Mouse (Mus musculus) embryonic facial prominence, embryonic 15.5 days (tissue): ENCODE results near the gene Nabp2. TPM values are rescaled to one million over a fixed set of nuclear protein-coding genes. Genes with fewer than 3 reads are reported as not detected.

ENCODE experiments used
- ATAC-seq: fragments of 200-750 bp; cut with Nextera tagmentation; 2 replicates; pipeline ENCODE4 v1.8.0; 2017; ENCODE audit warnings: low read depth, moderate TSS enrichment; ENCODE audit not compliant: insufficient number of reproducible peaks, low FRiP score, low TSS enrichment
- H3K27ac ChIP-seq: fragments of 300-500 bp; sonication (generic); replicated peaks from 2 replicates; pipeline ENCODE4 v1.5.1; 2015; ENCODE audit warnings: mild to moderate bottlenecking, inconsistent platforms
- H3K27me3 ChIP-seq: fragments of 300-500 bp; sonication (generic); 2 replicates; pipeline ENCODE4 v1.6.1; 2015; ENCODE audit warnings: inconsistent platforms
- H3K36me3 ChIP-seq: fragments of 300-500 bp; sonication (generic); 2 replicates; pipeline ENCODE4 v1.6.1; 2015; ENCODE audit warnings: mild to moderate bottlenecking, inconsistent platforms
- H3K4me1 ChIP-seq: fragments of 300-500 bp; sonication (generic); 2 replicates; pipeline ENCODE4 v1.6.1; 2015; ENCODE audit warnings: inconsistent platforms
- H3K4me2 ChIP-seq: fragments of 300-500 bp; sonication (generic); replicated peaks from 2 replicates; pipeline ENCODE4 v1.6.1; 2015; ENCODE audit warnings: mild to moderate bottlenecking, inconsistent platforms
- H3K4me3 ChIP-seq: fragments of 300-500 bp; sonication (generic); replicated peaks from 2 replicates; pipeline ENCODE4 v1.5.1; 2015; ENCODE audit warnings: mild to moderate bottlenecking, inconsistent platforms
- H3K9ac ChIP-seq: fragments of 300-500 bp; sonication (generic); 2 replicates; pipeline ENCODE4 v1.6.1; 2015; ENCODE audit warnings: inconsistent platforms
- H3K9me3 ChIP-seq: fragments of 300-500 bp; sonication (generic); replicated peaks from 2 replicates; pipeline ENCODE4 v1.6.1; 2016; ENCODE audit warnings: inconsistent platforms
- WGBS: fragments of 180-500 bp; shearing (Covaris S2); methylation state at CpG from one replicate; pipeline ENCODE4 v1.1.7; 2015; 5-methylcytosine and 5-hydroxymethylcytosine counted together
- polyA plus RNA-seq: library from polyadenylated mRNA; unstranded; fragments of >200 nt; fragmentation: Nextera tagmentation; extraction: Ambion mirVana; gene quantifications from 2 replicates; pipeline ENCODE4 v1.2.1, GENCODE M21; 2015

Gene Nabp2
- polyA plus RNA-seq, 1 experiment from 2014 or later = 75.7 TPM

DNA sequence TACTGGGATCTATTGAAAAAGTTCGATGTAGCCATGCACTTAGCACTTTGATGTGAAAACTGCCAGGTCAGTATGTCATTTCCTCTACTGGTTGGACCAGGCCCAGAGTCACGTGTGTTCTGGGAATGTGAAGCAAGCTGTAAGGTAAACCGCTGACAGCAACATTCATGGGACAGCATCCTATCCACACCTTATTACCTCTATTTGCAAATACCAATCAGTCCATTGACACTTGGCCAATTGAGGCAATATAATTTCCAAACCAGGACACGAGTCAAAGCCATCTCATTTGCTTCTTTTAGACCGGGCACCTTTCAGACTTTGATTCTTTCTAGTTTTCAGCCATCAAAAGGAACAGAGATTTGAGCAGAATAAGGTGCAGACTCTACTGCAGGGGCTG, 17.8 kb upstream of the Nabp2 start:
- H3K27me3 ChIP-seq = no peaks in the 10 kb centered on the region
- no peaks in the 10 kb centered on the region for H3K9me3 ChIP-seq
- WGBS = 81% methylated on average over 5 of the region's 5 CpGs
- no peak overlapping the region for H3K4me2 ChIP-seq
- H3K27ac ChIP-seq = no peak overlapping the region
- no peak overlapping the region for H3K9ac ChIP-seq
- H3K36me3 ChIP-seq = peaks cover 59% of the 10 kb centered on the region
- ATAC-seq = no peak
- H3K4me3 ChIP-seq = no peak overlapping the region
- H3K4me1 ChIP-seq = no peaks in the 10 kb centered on the region

DNA sequence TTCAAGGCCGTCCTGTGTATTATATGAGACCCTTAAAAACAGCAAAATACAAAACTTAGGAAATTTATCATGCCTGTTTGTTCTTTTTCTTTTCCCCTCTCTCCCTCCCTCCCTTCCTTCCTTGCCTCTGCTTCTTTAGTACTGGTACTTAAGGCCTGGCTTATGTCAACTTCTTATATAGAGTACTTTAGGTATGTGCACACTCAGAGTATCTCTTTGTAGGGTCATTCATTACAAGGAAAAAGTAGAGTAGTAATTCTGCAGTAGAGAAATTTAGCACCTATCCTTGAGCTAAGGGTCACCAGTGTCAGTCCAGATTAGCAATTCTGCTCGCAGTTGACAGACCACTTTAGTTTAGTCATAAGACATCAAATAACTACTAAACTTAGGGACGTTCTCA, 14.0 kb upstream of the Nabp2 start:
- H3K36me3 ChIP-seq = peaks cover 67% of the 10 kb centered on the region
- no peaks in the 10 kb centered on the region for H3K4me1 ChIP-seq
- no peak for ATAC-seq
- 90% methylated on average over 3 of the region's 3 CpGs for WGBS
- no peak overlapping the region for H3K9ac ChIP-seq
- no peak overlapping the region for H3K4me3 ChIP-seq
- no peak overlapping the region for H3K4me2 ChIP-seq
- H3K27ac ChIP-seq = no peak overlapping the region
- no peaks in the 10 kb centered on the region for H3K27me3 ChIP-seq
- H3K9me3 ChIP-seq = no peaks in the 10 kb centered on the region

DNA sequence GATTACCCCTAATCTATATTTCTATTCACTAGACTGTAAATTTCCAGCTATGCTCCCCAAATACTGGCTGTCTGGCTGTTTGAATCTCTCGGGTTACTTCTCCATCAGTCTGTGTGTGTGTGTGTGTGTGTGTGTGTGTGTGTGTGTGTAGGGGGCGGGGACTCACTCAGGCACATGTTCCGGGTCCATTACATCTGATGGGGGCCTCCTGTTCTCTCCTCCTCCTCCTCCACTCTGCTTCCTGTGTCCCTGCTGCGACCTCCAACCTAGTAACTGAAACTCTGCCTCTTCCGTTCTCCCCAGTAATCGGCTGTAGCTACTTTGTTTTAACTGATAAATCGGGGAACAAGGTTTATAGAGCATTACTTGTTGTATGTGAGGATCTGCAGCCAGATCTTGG, 13.3 kb upstream of the Nabp2 start:
- Histone ChIP-seq H3K4me1 (no peaks in the 10 kb centered on the region), H3K9me3 (no peaks in the 10 kb centered on the region), H3K4me2 (no peak overlapping the region), H3K4me3 (no peak overlapping the region), H3K36me3 (peaks cover 66% of the 10 kb centered on the region), H3K27ac (no peak overlapping the region), H3K27me3 (no peaks in the 10 kb centered on the region), H3K9ac (no peak overlapping the region)
- WGBS = 31% methylated on average over 7 of the region's 7 CpGs
- ATAC-seq = no peak

DNA sequence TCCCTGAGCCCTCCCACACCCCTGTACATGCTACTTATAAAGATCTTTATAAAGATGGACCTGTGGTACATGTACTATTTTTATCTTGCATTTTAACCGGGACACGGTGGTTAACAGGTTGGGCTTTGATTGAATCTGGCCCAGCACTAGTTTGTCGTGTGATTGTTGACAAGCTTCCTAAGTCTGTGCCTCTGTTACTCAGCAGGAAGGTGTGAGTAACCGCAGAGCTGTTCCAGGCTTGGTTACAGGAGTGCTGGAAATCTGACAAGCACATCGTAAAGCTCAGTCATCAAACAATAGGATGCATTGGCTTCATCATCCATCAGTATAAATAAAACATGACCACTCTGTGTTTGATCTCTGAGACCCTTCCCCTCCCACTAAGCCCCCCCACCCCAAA, 11.1 kb upstream of the Nabp2 start:
- Histone ChIP-seq H3K27ac (no peak overlapping the region), H3K36me3 (peaks cover 67% of the 10 kb centered on the region), H3K4me1 (no peaks in the 10 kb centered on the region), H3K4me3 (no peak overlapping the region), H3K27me3 (no peaks in the 10 kb centered on the region), H3K9ac (no peak overlapping the region), H3K4me2 (no peak overlapping the region), H3K9me3 (no peaks in the 10 kb centered on the region)
- 87% methylated on average over 5 of the region's 5 CpGs for WGBS
- no peak for ATAC-seq

DNA sequence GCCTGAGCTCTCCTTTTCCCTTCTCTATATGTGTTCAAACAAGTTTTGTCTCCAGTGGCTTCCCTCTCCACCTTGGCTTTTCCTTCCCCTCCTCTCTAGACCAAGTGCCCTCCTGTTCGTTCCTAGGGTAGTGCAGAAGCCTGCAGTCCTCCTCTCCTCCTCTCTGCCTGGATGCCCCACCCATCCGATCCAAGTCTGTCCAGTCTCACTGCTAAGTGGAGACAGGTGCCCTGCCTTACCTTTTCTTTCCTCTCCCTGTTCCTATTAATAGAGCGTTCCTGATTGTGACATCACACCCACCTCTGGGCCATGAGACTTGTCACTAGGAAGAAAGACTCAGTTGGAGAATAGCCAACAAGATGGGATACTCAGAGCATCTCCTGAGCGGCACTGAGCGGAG, 3.6 kb upstream of the Nabp2 start:
- 94% methylated on average over 5 of the region's 5 CpGs for WGBS

DNA sequence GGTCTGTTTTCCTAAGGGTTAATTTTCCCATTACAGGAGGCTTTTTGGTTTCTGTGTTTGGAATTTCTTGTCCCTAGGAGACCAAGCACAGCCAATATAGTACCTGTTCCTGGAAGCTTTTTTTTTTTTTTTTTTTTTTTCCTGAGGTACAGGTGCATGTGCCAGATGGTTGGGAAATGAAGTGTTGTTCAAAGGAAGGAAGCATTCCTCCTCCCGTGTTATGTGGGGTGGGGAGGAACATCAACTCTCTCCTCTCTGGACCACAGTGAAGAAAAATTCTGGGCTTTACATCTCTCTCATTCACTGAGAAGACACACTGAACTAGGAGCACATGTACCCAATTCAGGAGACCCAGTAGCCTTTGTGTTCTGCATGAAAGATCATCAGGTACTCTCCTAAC, 1.8 kb upstream of the Nabp2 start:
- Histone ChIP-seq H3K9me3 (no peaks in the 10 kb centered on the region), H3K27ac (no peak overlapping the region), H3K4me1 (peaks cover 40% of the 10 kb centered on the region), H3K9ac (no peak overlapping the region), H3K27me3 (no peaks in the 10 kb centered on the region), H3K4me3 (peak overlapping the region; percentile 96; the same call in 1 of the 2 replicates), H3K36me3 (peaks cover 41% of the 10 kb centered on the region), H3K4me2 (peak overlapping the region; percentile 93; the same call in 1 of the 2 replicates)
- no peak for ATAC-seq
- WGBS = 53% methylated on average over 1 of the region's 1 CpGs

More for the DNA sequence above, 3.6 kb upstream of the Nabp2 start:
- Histone ChIP-seq H3K36me3 (peaks cover 51% of the 10 kb centered on the region), H3K9me3 (no peaks in the 10 kb centered on the region), H3K27ac (no peak overlapping the region), H3K9ac (no peak overlapping the region), H3K4me1 (peaks cover 32% of the 10 kb centered on the region), H3K27me3 (no peaks in the 10 kb centered on the region), H3K4me2 (no peak overlapping the region), H3K4me3 (no peak overlapping the region)
- ATAC-seq = no peak

DNA sequence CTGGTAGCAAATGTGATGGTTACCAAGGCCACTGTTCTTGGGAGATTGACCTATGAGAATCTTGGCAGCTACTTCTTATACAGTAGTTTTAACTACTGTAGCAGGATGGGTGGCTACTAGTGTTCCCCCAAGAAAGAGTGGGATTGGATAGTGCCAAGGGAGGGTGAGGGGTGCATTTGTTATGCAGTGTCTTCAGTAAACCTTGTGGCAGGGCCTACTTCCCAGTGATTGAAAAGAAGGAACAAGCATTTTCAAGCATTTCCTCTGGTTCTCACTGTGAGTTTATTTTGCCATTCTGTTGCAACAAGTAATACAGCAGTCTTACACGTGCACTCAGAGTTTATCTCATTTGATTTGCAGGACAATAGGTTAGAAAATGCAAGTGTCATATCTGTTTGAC, 1.3 kb upstream of the Nabp2 start:
- no peaks in the 10 kb centered on the region for H3K27me3 ChIP-seq
- H3K9me3 ChIP-seq = no peaks in the 10 kb centered on the region
- peak overlapping the region; percentile 78; the same call in 1 of the 2 replicates for H3K9ac ChIP-seq
- no peak for ATAC-seq
- H3K4me2 ChIP-seq = peak overlapping the region; percentile 93
- peak overlapping the region; percentile 96 for H3K4me3 ChIP-seq
- 31% methylated on average over 1 of the region's 1 CpGs for WGBS
- peaks cover 43% of the 10 kb centered on the region for H3K36me3 ChIP-seq
- H3K4me1 ChIP-seq = peaks cover 40% of the 10 kb centered on the region
- H3K27ac ChIP-seq = peak overlapping the region; percentile 98

DNA sequence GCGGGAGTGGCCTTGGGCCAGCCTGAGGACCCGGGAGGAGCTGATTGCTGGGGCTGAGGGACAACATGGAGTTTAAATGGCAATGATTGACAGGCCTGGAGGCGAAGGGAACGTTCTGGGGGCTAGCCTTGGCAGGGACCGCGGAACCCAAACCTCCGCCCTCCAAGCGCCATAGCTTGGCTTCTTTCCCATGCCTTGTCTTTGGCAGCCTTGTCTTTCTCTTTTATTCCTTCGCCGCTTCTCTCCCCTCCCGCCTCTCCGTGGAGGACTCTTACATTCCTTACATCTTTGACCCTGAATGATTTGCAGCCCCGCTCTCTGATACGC, 726 bp upstream of the Nabp2 start:
- H3K9me3 ChIP-seq = no peaks in the 10 kb centered on the region
- H3K27me3 ChIP-seq = no peaks in the 10 kb centered on the region
- peak overlapping the region; percentile 96 for H3K4me3 ChIP-seq
- peaks cover 40% of the 10 kb centered on the region for H3K4me1 ChIP-seq
- WGBS = under 1% methylated on average over 14 of the region's 14 CpGs
- H3K9ac ChIP-seq = peak overlapping the region; percentile 78
- no peak for ATAC-seq
- H3K4me2 ChIP-seq = peak overlapping the region; percentile 93
- peaks cover 39% of the 10 kb centered on the region for H3K36me3 ChIP-seq
- peak overlapping the region; percentile 98 for H3K27ac ChIP-seq

DNA sequence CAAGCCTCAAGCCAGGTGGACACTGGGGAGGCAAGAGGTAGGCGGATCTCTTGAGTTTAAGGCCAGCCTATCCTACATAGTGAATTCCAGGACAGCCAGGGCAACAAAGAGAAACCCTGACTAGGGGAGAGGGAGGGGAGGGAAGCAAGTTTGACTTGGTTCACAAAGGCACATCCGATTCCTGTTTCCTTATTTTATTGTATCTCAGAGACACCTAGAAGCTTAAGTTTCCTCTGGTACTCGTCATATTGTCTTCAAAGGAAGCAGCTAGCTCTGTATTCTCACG, 789 bp downstream of the Nabp2 start:
- H3K4me1 ChIP-seq = peaks cover 40% of the 10 kb centered on the region
- peak overlapping the region; percentile 93 for H3K4me2 ChIP-seq
- H3K4me3 ChIP-seq = peak overlapping the region; percentile 96
- no peaks in the 10 kb centered on the region for H3K27me3 ChIP-seq
- WGBS = 19% methylated on average over 4 of the region's 4 CpGs
- H3K36me3 ChIP-seq = peaks cover 35% of the 10 kb centered on the region
- H3K9me3 ChIP-seq = no peaks in the 10 kb centered on the region
- H3K27ac ChIP-seq = peak overlapping the region; percentile 98
- no peak for ATAC-seq
- H3K9ac ChIP-seq = peak overlapping the region; percentile 78

DNA sequence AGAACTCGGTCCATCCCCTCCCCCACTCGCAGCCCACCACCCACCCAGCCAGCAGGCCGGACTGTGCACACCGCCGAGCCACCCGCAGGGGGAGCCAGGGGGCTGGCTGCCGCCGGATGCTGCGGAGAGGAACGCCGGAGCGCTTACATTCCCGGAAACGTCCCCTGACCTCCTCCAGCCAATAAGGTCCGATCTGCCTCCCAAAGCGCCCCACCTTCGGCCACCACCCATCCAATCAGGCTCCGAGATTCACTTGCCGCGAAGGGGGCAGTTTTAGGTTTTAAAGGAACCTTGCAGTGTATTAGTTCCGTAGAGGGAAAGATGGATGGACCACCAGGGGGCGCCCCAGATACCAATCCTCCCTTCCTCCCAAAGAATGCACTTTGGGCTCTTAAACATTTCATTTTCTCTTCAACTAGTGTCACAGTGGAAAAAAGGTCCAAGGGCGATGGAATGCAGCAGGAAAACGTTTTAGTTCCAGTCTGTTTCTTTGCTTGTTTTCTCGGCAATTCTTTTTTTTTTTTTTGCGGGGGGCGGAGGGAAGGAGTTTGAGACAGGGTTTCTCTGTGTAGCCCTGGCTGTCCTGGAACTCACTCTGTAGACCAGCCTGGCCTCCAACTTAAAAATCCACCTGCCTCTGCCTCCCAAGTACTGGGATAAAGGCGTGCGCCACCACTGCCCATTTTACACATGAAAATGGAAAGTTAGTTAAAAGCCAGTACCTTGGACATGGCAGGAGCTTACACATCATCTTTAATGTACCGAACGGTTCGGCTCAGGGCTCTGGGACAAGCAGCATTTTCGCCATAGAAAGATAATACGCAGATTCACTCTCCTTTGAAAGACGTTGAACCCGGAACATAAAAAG, 1.4 kb downstream of the Nabp2 start:
- ATAC-seq = peak; percentile 90
- no peaks in the 10 kb centered on the region for H3K27me3 ChIP-seq
- peak overlapping the region; percentile 93 for H3K4me2 ChIP-seq
- no peaks in the 10 kb centered on the region for H3K9me3 ChIP-seq
- peak overlapping the region; percentile 78 for H3K9ac ChIP-seq
- 4% methylated on average over 36 of the region's 36 CpGs for WGBS
- H3K4me1 ChIP-seq = peaks cover 40% of the 10 kb centered on the region
- peaks cover 30% of the 10 kb centered on the region for H3K36me3 ChIP-seq
- peak overlapping the region; percentile 98 for H3K27ac ChIP-seq
- H3K4me3 ChIP-seq = peak overlapping the region; percentile 96

DNA sequence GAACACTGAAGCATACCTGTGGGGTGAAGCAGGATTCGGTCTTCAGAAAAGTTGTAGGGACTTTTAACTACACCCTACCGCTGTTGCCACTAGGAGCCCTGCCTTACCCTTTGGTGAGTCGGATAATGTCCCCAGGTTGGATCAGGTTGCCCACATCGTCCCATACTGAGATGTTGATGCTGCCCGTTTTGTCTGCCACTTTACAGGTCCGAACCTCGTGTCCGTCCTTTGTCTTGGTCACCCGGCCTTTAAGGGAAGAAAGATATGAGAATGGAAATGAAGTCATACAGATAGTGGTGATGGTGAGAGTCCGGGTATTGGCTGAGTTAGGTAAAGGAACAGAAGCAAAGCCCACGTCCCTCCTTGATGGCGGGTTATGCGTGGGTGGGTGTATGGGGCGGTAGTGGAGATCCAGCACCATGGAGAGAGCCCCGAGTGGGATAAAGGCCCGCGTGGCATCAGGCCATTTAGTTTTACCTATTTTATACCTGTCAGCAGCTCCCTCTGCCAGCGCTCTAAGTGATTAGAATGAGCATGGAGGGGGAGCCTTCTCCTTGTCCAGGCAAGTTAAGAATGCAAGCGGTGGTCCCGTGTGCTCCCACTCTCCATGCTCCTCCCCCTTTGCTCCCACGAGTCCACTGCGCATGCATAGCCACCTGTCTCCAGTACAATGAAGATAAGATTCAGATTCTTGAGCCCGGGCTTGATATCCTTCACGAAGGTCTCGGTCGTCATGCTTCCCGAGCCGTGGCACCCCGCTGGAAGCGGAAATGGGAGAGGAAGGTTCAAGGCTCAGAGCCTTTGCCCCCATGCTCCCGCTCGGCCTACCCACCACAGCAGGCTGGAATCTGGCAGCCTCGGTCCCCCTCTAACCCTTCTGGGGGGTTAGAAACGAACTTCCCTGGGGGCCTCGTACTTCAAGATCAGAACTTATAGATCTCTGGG, 2.4 kb downstream of the Nabp2 start:
- 16% methylated on average over 35 of the region's 35 CpGs for WGBS
- ATAC-seq = no peak
- H3K36me3 ChIP-seq = peaks cover 25% of the 10 kb centered on the region

More for the DNA sequence above, 2.4 kb downstream of the Nabp2 start:
- peak overlapping the region; percentile 96 for H3K4me3 ChIP-seq
- H3K27ac ChIP-seq = peak overlapping the region; percentile 70
- H3K9ac ChIP-seq = peak overlapping the region; percentile 62
- H3K27me3 ChIP-seq = no peaks in the 10 kb centered on the region
- peaks cover 39% of the 10 kb centered on the region for H3K4me1 ChIP-seq
- no peaks in the 10 kb centered on the region for H3K9me3 ChIP-seq
- H3K4me2 ChIP-seq = peak overlapping the region; percentile 93
